Mouse (Mus musculus): ENCODE data around the gene Elk3. TPM values are rescaled to one million over a fixed set of nuclear protein-coding genes. Genes with fewer than 3 reads are reported as not detected.

Elk3 gene
- total RNA-seq, 2 experiments from 2014 or later: 7.4 to 8.9 TPM

DNA sequence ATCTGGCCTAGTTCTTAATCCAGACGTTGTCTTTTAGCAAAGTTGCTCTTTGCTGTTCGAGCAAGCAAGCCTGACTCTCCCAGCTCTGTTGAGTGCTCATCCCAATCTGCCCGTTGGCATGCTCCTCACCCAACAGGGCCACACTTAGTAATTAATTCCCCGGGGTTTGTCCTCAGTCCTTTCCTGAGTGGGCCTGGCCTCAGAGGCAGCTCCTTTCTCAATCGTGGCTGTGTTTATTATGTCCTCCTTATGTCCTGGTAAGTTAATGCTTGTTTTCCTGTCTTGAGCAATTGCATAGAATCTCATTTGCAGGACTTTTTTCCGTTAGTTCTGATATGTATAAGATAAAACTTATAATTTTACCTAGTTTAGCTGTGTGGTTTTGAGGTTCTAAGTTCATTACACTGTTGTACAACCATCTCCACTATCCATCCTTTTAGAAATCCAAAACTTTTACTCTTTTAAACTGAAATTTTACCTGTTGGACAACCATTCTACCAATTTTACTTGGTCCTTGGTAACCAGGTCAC lies 77.2 kb downstream of the Elk3 start:
- no peak for DNase-seq

DNA sequence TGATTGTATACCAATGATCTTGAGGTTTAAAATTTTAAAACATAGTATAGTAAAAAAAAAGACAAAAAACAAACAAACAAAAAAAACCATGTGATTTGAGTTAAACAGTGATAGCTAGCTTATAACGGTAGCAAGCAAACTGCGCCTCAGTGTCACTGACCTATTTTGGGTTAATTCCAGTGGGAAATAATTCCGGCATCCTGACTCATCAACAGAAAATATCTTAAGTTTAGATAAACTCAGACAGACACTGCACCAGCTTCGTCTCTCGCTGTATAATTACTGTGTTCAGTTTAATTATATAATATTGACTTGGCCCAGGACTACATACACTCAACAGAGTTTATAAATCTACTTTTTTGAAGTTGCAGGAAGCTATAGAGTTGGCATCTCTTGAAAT lies 79.0 kb downstream of the Elk3 start:
- DNase-seq: no peak

DNA sequence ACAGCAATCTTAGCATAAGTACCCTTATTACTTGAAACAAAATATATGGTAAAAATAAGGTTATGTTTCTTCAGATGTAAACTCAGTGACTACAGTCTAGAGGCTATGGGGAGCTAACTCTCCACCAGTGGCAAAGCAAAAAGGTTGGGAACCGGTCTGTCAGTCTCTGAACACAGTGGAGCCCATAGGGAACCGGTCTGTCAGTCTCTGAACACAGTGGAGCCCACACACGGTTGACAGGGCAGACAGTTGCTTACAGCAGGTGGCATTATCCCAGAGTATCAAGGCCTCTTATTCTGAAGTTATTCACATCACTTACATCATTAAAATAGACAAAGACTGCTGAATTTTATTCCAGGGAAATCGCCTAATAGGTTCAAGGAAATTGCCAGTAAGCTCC lies 79.4 kb downstream of the Elk3 start:
- no peak for DNase-seq

DNA sequence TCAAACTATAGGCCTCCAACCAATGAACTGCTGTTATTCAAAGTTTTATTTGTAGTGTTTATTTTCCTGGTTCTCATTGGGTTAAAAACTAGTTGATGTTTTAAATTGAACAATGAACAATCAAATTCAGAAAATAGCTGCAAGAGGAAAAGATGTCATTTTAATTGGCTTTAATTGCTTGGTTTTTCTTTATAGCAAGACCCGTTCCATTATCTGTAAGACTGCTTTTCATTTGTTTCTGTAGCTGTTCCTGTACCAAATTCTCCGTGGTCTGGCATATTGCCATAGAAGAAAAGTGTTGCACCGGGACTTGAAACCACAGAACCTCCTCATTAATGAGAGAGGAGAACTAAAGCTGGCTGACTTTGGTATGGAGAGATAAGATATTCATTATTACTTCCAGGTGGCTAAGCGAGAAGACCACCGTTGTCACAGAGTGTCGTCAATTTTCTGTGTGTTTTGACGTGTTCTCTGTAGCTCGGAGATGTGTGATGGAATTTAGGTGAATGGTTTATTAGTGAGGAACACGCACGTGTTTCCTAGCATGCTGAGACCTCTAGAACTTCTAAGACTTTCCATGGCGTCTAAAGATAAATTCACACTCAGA lies 82.4 kb downstream of the Elk3 start:
- no peak for DNase-seq

DNA sequence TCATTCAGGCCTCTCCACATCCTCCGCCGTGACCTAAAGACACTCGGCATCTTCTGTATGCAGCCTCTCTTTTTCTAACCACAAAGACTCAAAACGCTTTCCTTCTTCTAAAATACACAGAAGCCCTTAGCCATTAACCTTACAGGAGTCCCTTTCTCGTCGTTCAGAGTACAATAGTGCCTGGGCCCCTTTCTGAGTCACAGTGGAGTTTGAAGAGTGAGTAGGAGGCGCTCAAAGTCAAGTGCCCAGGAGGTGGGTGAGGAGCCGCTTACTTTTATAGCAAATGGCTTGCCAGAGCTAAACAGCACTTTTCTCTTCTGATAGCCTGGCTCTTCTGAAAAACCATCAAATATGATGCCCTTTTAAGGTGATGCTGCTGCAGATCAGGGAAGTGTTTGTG lies 83.0 kb downstream of the Elk3 start:
- no peak for DNase-seq

DNA sequence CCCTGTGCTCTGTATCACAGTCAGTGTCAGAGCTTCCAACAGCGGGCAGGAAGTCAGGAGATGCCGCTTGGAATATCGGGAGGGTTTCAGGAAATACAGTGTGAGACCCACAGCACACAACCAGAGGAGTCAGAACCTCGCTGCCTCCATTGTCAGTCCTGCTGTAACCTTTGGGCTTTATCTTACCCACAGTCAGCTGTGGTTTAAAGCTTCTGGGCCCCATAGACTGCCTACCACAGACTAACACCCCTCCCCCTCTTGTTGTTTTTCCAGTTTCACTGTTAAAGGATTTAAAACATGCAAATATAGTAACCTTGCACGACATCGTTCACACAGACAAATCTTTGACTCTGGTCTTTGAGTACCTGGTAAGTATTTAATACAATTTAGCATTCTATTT lies 85.2 kb downstream of the Elk3 start:
- DNase-seq: no peak

DNA sequence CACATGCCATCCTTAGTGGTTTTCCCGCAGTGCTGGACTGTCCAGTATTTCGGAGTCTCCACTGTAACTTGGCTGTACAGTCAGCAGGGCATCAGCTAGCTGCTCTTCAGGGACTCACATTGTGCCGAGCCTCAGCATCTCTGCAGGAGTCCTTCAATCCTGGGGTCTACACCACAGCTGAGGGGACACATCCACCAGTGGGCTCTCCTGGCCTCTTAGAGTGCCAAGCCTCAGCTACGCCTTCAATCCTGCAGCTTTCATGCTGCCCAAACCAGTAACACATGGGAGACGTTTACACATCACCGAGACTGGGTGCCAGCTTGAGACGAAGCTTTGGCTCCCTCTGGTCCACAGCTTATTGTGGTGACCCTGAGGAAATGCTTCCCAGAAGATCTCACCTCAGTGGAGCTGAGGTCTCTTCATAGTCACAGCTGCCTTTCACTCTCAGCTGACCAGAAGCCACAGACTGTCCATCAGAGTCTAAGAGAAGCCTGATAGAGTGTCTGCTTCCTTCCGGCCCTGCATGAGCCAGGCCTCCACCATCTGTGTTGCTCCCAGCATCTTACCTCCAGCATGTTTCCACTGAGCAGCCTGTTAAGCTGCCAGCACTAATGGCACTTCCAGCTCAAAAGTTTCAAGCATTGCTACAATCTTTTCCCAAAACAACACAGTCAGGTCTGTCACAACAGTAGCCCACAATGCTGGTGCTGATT lies 95.7 kb downstream of the Elk3 start:
- DNase-seq: no peak

DNA sequence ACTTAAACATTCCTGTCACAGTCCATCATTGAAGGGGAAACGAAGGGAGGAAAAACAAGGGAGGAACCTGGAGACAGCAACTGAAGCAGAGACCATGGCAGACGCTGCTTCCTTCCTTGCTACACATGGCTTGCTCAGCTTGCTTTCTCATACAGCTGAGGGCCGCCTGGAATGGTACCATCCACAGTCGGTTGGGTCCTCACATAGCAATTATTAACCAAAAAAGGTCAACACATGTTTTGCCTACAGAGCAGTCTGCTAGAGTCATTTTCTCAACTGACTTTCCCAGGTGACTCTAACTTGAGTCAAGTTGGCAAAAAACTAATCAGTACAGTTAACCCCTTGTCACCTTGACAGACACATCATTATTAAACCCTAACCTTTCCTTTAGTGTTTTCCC lies 96.7 kb downstream of the Elk3 start:
- no peak for DNase-seq

DNA sequence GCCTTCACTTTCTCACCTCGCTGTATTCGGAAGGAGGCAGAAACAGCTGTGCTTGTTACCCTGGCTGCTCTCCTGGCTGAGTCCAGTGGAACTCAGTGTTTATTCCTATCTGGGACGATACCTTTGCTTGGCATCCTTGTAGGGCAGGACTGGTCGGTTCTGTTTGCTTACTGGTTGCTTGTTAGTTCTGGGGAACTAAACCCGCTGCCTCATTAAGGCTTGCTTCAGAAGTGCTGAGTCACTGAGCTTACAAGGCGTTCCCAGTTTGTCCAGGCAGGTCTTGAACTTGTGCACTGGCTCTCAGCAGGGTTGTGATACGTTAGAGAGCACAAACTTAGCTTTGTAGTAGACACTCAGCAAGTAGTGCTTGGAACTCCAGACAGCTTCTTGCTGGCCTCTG lies 97.6 kb downstream of the Elk3 start:
- no peak for DNase-seq

DNA sequence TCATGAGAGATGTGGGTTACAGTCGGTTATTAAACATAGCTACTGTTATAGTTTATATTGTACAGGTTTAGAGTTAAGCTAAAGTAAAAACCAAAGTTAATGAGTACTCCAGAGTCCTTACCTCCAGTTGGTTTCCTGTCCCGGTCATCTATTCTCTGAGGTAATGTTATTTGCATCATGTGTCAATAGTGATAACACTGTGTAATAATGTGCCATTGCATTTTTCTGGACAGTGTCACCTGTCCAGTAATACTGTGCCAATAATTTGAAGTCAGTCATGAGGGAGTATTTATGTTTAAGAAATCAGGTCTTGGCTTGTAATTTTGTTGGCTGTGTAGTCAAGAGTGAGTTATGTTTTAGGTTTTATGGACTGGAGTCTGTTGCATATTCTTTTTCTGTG lies 98.2 kb downstream of the Elk3 start:
- DNase-seq: no peak

DNA sequence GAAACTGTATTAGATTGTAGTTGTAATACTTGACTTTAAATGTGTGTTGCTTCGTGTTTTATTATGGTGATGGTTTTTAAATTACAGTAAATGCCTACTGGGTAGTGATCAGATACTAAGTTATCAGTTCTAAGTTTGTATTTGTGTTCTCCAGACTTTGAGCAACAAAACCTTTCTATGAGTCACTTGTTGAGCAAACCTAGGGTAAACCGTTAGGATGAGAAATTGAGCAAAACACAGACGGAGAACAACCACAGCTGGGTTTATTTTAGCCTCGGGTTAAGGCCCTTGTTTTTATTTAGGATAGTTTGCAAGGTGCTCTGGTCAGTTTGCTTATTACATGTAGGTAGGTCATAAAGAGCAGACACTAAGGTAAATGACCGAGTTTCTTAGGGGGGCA lies 103.8 kb downstream of the Elk3 start:
- DNase-seq: no peak

DNA sequence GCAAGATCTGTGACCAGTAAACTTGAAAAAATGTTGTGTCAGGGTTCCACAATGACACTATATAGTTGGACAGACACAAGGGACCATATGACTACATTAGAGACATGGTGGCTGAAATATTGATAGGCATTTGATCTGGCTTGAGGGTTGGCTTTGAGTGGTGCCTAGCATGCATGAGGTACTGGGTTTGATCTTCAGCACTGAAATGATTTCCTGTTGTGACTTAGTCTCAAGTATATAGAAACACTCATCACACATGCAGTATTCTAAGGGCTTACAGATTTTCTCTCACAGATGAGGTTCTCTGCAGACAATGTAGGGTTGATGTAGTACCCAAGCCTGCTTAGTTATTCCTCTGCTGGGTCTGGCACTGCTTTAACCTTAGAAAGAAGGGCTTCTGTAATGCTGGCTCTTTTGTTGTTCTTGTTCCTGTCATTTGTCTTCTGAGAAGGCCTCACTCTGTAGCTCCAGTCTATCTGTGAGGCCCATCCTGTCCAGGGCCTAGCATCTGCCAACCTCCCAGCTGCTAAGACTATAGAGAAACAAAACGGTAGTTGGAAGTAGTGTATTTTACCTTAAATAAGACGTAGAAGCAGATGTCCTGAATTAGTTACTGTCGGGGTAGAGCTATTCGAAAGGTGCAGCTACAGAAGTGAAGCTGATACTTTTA lies 105.5 kb downstream of the Elk3 start:
- DNase-seq: no peak

DNA sequence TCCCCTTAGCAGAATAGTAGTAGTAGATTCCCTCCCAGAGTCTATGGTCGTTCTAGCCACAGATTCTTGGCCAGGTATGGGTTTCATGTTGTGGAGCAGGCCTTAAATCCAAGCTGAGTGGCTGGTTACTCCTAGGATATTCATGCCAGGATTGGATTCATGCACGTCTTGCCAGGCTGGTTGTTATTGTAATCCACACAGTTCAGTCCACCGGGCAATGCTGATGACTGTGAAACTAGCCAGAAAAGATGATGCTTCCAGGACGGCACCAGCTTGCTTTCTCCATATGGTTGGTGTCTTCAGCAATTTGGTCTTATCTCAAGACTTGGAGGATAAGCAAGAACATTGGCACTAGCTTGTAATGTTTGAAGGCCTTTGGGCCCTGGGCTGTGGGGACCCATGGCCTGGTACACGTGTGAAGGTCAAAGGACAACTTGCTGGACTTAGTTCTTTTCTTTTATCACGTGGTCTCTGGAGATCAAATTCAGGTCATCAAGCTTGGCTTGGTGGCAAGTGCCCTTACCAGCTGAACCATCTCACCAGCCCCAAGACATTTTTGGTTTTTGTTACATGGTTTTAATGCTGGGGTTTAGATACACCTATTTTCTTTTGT lies 109.0 kb downstream of the Elk3 start:
- no peak for DNase-seq

DNA sequence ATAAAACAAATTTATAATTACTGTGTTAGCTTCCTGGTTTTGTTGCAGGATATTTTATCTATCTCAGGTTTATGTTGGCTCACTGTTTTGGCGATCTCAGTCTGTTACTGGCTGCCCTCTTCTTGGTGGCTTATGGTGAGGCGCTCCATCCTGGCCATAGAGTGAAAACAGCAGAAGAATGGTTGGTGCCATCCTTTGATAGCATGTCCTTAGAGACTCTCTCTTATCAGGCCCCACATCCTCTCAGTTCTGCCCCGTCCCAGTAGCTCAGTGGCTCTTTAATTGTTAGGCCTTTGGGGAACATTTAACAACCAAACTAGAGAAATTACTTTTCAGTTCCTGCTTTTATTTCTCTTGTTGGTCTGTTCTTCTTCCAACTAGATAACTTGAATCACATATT lies 112.0 kb downstream of the Elk3 start:
- no peak for DNase-seq

Other genes starting within 250 kb of the Elk3 start
- 10 to 100 TPM; 17.8 to 18.1 TPM for gene Cfap54, start 229.5 kb downstream of the Elk3 start, total RNA-seq (2021)
- 100 to 1,000 TPM; 193 to 200 TPM for gene Cdk17, start 150.3 kb downstream of the Elk3 start, total RNA-seq (2021)
- 10 to 100 TPM; 53.5 to 59.1 TPM for gene Lta4h, start 142.3 kb upstream of the Elk3 start, total RNA-seq (2021)
- under 1 TPM in 1 of 2 experiments, not detected in 1; 0.25 TPM for gene Hal, start 177.6 kb upstream of the Elk3 start, total RNA-seq (2021)
- under 1 TPM; 0.27 to 0.40 TPM for gene Amdhd1, start 228.9 kb upstream of the Elk3 start, total RNA-seq (2021)
- not detected for gene Ccdc38, start 229.5 kb upstream of the Elk3 start, total RNA-seq (2021)

Measured in layer of hippocampus, postnatal 36 days (tissue).